Mouse (Mus musculus): Measurements from ENCODE around the gene Rmi2. TPM values are rescaled to one million over a fixed set of nuclear protein-coding genes. Genes with fewer than 3 reads are reported as not detected.
A peak's percentile ranks its signal among the peaks of the same experiment; 100 is the strongest.

The Rmi2 gene
- polyA plus RNA-seq, 1 experiment from 2014 or later: 4.8 TPM

DNA sequence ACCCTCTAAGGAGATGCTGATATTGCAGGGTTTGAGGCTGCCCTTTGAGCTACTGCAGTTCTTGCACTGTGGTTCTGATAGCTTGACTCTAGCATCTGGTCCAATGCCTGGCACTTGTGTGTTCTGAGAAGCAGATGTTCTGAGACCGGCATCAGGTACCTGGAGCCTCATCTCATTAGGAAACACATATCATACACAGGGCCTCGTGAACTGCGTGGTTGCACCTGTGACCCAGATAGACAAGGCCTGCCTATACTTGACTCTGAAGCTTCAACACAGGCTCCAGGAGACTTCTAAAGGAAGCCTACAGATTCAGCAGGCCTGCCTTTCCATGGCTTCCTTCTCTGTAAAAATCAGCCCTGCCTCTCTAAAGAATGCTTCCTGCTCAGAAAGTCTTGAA, 1.5 kb downstream of the Rmi2 start:
- H3K27me3 ChIP-seq (ENCODE audit: low read depth, poor library complexity, severe bottlenecking): 0 out of 2 replicates have a peak, but pooled peaks cover 7% of the 10 kb centered on the region
- peaks cover 53% of the 10 kb centered on the region for H3K4me1 ChIP-seq
- 94% methylated on average over 3 of the region's 3 CpGs for WGBS
- no peaks in the 10 kb centered on the region for H3K9me3 ChIP-seq (replicated peaks)
- H3K27ac ChIP-seq: no peak overlapping the region
- no peak for DNase-seq (ENCODE audit: low spot score)
- H3K36me3 ChIP-seq: peaks cover 21% of the 10 kb centered on the region
- no peak overlapping the region for H3K4me3 ChIP-seq

GRCm38 (mm10) chr16:10837250-10837649, 2.4 kb downstream of the Rmi2 start:
- peaks cover 54% of the 10 kb centered on the region for H3K4me1 ChIP-seq
- no peak for DNase-seq (ENCODE audit: low spot score)
- H3K27me3 ChIP-seq (ENCODE audit: low read depth, poor library complexity, severe bottlenecking): 0 out of 2 replicates have a peak, but pooled peaks cover 7% of the 10 kb centered on the region
- no peaks in the 10 kb centered on the region for H3K9me3 ChIP-seq (replicated peaks)
- peaks cover 24% of the 10 kb centered on the region for H3K36me3 ChIP-seq
- H3K4me3 ChIP-seq: no peak overlapping the region
- 88% methylated on average over 3 of the region's 3 CpGs for WGBS
- H3K27ac ChIP-seq: no peak overlapping the region

GRCm38 (mm10) chr16:10837903-10838302, 3.0 kb downstream of the Rmi2 start:
- Histone ChIP-seq H3K4me3 (no peak overlapping the region), H3K4me1 (peaks cover 57% of the 10 kb centered on the region), H3K9me3 (replicated peaks) (no peaks in the 10 kb centered on the region), H3K36me3 (peaks cover 24% of the 10 kb centered on the region), H3K27ac (peak overlapping the region; percentile 61), H3K27me3 (ENCODE audit: low read depth, poor library complexity, severe bottlenecking) (0 out of 2 replicates have a peak, but pooled peaks cover 7% of the 10 kb centered on the region)
- DNase-seq (ENCODE audit: low spot score): no peak
- WGBS: 100% methylated on average over 1 of the region's 1 CpGs

- Histone ChIP-seq H3K4me3 (no peak overlapping the region), H3K36me3 (peaks cover 24% of the 10 kb centered on the region), H3K4me1 (peaks cover 62% of the 10 kb centered on the region), H3K27me3 (ENCODE audit: low read depth, poor library complexity, severe bottlenecking) (0 out of 2 replicates have a peak, but pooled peaks cover 2% of the 10 kb centered on the region), H3K27ac (peak overlapping the region; percentile 61), H3K9me3 (replicated peaks) (no peaks in the 10 kb centered on the region)
- DNase-seq (ENCODE audit: low spot score): no peak
- 52% methylated on average over 10 of the region's 10 CpGs for WGBS
Measured at GRCm38 (mm10) chr16:10838487-10839245, 3.8 kb downstream of the Rmi2 start.

- Histone ChIP-seq H3K27me3 (ENCODE audit: low read depth, poor library complexity, severe bottlenecking) (no peaks in the 10 kb centered on the region), H3K4me3 (no peak overlapping the region), H3K9me3 (replicated peaks) (no peaks in the 10 kb centered on the region), H3K27ac (peak overlapping the region; percentile 61; the same call in 1 of the 2 replicates), H3K4me1 (peaks cover 68% of the 10 kb centered on the region), H3K36me3 (peaks cover 24% of the 10 kb centered on the region)
- 94% methylated on average over 13 of the region's 14 CpGs for WGBS
- DNase-seq (ENCODE audit: low spot score): no peak
Measured at GRCm38 (mm10) chr16:10840018-10840417, 5.2 kb downstream of the Rmi2 start.

GRCm38 (mm10) chr16:10842282-10842855, 7.5 kb downstream of the Rmi2 start:
- no peak for DNase-seq (ENCODE audit: low spot score)
- Histone ChIP-seq H3K36me3 (peaks cover 24% of the 10 kb centered on the region), H3K4me3 (no peak overlapping the region), H3K4me1 (peaks cover 51% of the 10 kb centered on the region), H3K9me3 (replicated peaks) (no peaks in the 10 kb centered on the region), H3K27me3 (ENCODE audit: low read depth, poor library complexity, severe bottlenecking) (no peaks in the 10 kb centered on the region), H3K27ac (no peak overlapping the region)
- 79% methylated on average over 4 of the region's 4 CpGs for WGBS

DNA sequence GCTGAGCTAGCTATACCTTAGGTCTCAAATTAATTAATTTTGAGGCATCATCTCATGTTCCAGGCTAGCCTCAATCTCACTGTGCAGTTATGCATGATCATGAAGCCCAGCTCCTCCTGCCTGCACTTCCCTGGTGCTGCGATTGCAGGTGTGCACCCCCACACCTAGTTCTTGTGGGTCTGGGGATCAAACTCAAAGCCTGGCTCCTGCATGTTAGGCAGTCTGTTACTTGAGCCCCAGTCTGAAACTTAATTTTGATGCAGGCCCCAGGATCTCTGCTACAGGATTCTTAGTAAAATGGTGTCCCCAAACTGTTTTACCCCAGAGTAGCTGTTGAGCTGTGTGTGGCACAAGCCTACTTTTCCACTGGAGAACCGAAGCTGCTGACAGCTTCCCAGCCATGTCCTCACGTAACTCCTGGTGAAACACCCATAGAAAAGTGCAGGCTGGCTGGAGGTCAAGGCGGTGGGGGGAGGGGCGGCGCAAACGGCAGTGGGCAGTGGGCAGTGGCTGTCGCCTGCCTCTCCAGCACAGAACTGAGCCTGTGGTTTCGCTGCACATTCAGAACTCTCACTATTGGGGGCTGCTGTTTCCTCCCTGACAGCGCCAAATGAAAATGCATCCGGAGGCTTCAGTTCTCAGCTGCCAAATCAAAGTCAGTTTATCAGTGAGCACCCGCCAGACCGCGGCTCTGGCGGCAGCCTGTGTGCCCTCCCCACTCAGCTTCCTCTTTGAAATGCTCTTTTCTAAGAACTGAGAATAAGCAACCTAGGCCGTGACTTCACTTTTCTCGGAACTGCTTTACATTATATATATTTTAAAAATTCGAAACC, 8.8 kb downstream of the Rmi2 start:
- peak overlapping the region; percentile 70 for H3K27ac ChIP-seq
- H3K36me3 ChIP-seq: peaks cover 24% of the 10 kb centered on the region
- H3K9me3 ChIP-seq (replicated peaks): no peaks in the 10 kb centered on the region
- H3K4me3 ChIP-seq: peak overlapping the region; percentile 37
- peaks cover 37% of the 10 kb centered on the region for H3K4me1 ChIP-seq
- 16% methylated on average over 18 of the region's 18 CpGs for WGBS
- H3K27me3 ChIP-seq (ENCODE audit: low read depth, poor library complexity, severe bottlenecking): no peaks in the 10 kb centered on the region
- DNase-seq (ENCODE audit: low spot score): peak; percentile 71

DNA sequence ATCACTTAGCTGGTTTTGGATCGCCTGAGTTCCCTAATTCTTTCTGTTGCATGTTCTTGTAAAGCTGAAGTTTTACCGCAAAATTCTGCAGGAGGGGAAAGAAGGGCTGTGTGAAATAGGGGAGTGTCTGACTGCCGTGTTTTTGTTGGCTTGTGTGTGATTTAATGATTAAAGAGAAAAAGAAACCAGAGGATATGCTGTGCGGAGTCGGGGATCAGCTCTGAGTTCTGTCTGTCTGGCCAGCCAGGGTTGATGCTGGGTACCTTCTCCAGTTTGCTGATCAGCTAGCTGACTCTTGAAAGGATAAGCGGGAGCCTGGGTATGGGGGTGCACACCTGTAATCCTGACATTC, 9.4 kb downstream of the Rmi2 start:
- Histone ChIP-seq H3K27me3 (ENCODE audit: low read depth, poor library complexity, severe bottlenecking) (no peaks in the 10 kb centered on the region), H3K27ac (peak overlapping the region; percentile 70), H3K36me3 (peaks cover 24% of the 10 kb centered on the region), H3K4me1 (peaks cover 37% of the 10 kb centered on the region), H3K4me3 (peak overlapping the region; percentile 37), H3K9me3 (replicated peaks) (no peaks in the 10 kb centered on the region)
- DNase-seq (ENCODE audit: low spot score): no peak
- 67% methylated on average over 6 of the region's 6 CpGs for WGBS

- Histone ChIP-seq H3K27ac (0 out of 2 replicates have a peak overlapping the region, but pooled peaks have one; percentile 14), H3K27me3 (ENCODE audit: low read depth, poor library complexity, severe bottlenecking) (no peaks in the 10 kb centered on the region), H3K4me3 (no peak overlapping the region), H3K36me3 (peaks cover 7% of the 10 kb centered on the region), H3K4me1 (peaks cover 45% of the 10 kb centered on the region), H3K9me3 (replicated peaks) (no peaks in the 10 kb centered on the region)
- WGBS: 88% methylated on average over 6 of the region's 6 CpGs
- no peak for DNase-seq (ENCODE audit: low spot score)
Measured at GRCm38 (mm10) chr16:10845952-10846351, 11.1 kb downstream of the Rmi2 start.

DNA sequence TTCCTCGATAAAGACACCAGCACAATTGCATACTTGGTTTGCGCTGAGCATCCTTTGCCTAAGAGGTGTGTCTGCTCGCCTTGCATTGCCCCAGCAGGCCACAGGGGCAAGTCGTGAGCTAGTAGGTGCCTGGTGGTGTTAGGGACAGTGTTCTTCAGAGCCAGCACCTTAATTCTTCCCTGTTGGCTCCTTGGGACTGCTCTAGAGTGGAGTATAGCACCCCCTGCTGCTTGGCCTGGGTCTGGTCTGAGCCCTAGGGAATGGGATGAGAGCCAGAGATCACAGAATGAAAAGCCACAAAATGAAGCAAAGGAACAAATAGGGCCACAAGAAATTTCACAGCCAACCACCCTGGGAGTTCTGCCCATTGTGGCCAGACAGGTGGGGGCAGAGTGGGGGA, 11.6 kb downstream of the Rmi2 start:
- no peaks in the 10 kb centered on the region for H3K27me3 ChIP-seq (ENCODE audit: low read depth, poor library complexity, severe bottlenecking)

DNA sequence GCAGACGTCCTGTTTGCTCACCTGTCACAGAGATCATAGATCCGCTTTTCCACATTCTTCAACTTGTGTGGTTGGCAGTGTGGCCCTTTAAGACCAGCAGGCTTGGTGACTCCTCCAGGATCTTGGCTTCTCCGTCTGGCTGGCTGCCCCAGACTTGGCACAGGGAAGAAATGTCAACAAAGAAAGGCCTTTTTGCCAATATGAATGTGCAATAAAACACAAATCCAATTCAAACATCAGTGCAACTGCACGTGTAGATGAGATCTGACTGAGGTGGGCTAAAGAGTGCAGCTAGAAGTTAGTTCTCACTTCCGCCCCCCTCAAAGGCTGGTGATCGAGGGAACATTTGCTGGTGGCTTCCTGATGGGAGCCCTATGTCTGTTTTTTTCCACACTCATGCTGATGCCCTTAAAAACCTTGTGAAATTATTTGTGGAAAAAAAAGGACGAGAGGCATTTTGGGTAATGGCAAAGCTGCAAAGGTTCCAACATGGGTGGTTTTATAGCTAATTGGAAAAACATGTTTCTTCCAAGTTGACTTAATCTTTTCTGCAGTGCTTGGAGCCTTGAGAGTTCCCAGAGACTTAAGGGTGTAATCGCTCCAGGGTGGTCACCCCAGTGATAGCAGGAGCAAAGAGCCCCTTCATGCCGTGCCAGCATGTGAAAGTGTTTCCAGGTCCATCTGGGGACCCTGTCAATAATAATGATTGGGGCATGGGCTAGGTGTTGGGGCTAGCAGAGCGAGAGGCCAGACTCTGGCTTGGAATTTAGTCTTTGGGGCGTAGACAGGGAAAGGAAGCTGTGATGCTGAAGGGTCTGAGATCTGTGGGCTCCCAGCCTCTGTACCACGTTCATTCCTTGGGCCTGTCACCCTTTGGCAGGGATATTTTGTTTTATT, 15.4 kb downstream of the Rmi2 start:
- Histone ChIP-seq H3K36me3 (peaks cover 6% of the 10 kb centered on the region), H3K9me3 (replicated peaks) (no peaks in the 10 kb centered on the region), H3K4me1 (peaks cover 33% of the 10 kb centered on the region), H3K27ac (peak overlapping the region; percentile 81), H3K27me3 (ENCODE audit: low read depth, poor library complexity, severe bottlenecking) (no peaks in the 10 kb centered on the region), H3K4me3 (no peak overlapping the region)
- no peak for DNase-seq (ENCODE audit: low spot score)
- WGBS: 48% methylated on average over 12 of the region's 12 CpGs

More for the DNA sequence above, 11.6 kb downstream of the Rmi2 start:
- H3K4me3 ChIP-seq: no peak overlapping the region
- H3K4me1 ChIP-seq: peaks cover 50% of the 10 kb centered on the region
- H3K27ac ChIP-seq: 0 out of 2 replicates have a peak overlapping the region, but pooled peaks have one; percentile 14
- WGBS: 45% methylated on average over 4 of the region's 4 CpGs
- peak; percentile 57 for DNase-seq (ENCODE audit: low spot score)
- H3K36me3 ChIP-seq: peaks cover 2% of the 10 kb centered on the region; the same call in 1 of the 2 replicates
- no peaks in the 10 kb centered on the region for H3K9me3 ChIP-seq (replicated peaks)

DNA sequence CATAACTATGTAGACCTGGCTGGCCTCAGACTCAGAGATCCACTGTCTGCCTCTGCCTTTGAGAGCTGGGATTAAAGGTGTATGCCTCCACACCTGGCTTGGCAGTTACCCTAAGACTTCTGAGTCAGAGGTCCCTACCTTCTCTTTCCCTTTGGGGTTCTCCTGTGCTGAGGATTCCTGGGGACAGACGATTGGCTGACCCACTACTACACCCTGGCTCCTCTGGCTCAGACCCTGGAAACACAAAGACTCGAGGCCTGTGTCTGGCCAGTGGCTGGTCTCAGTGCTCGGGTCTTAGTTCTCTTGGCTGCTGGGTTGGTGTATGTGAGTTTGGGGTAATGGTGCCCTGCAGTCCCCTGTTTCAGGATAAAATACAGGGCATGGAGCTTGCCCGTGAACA, 16.0 kb downstream of the Rmi2 start:
- H3K4me1 ChIP-seq: peaks cover 33% of the 10 kb centered on the region
- H3K27me3 ChIP-seq (ENCODE audit: low read depth, poor library complexity, severe bottlenecking): no peaks in the 10 kb centered on the region
- WGBS: 79% methylated on average over 4 of the region's 4 CpGs
- H3K9me3 ChIP-seq (replicated peaks): no peaks in the 10 kb centered on the region
- no peak for DNase-seq (ENCODE audit: low spot score)
- peak overlapping the region; percentile 81 for H3K27ac ChIP-seq
- H3K36me3 ChIP-seq: peaks cover 6% of the 10 kb centered on the region
- H3K4me3 ChIP-seq: no peak overlapping the region
